Mouse (Mus musculus) liver, embryonic 13.5 days (tissue): ENCODE data around the gene Serf2. TPM values are rescaled to one million over a fixed set of nuclear protein-coding genes. Genes with fewer than 3 reads are reported as not detected.
A peak's percentile ranks its signal among the peaks of the same experiment; 100 is the strongest.
"Not testable (repeated sequence)": the region's sequence is repeated elsewhere in the genome, so short reads cannot be mapped to it uniquely, and the experiment has no call there.

Experiments used
- ATAC-seq: fragments of 200-750 bp; cut with Nextera tagmentation; 2 replicates; pipeline ENCODE4 v1.8.0; 2017; ENCODE audit warnings: low read depth, mild to moderate bottlenecking, moderate number of reproducible peaks, moderate library complexity
- DNase-seq: peaks from one replicate; pipeline ENCODE4 v3.0.0; 2022
- H3K27ac ChIP-seq: fragments of 300-500 bp; sonication (generic); 2 replicates; pipeline ENCODE4 v1.5.1; 2015; ENCODE audit warnings: moderate library complexity, mild to moderate bottlenecking, inconsistent platforms
- H3K27me3 ChIP-seq: fragments of 300-500 bp; sonication (generic); 2 replicates; pipeline ENCODE4 v1.6.1; 2015; ENCODE audit warnings: mild to moderate bottlenecking, inconsistent platforms
- H3K36me3 ChIP-seq: fragments of 300-500 bp; sonication (generic); 2 replicates; pipeline ENCODE4 v1.6.1; 2015; ENCODE audit warnings: mild to moderate bottlenecking, inconsistent platforms
- H3K4me1 ChIP-seq: fragments of 300-500 bp; sonication (generic); replicated peaks from 2 replicates; pipeline ENCODE4 v1.6.1; 2015; ENCODE audit warnings: inconsistent platforms
- H3K4me2 ChIP-seq: fragments of 300-500 bp; sonication (generic); 2 replicates; pipeline ENCODE4 v1.6.1; 2015; ENCODE audit warnings: inconsistent platforms, mild to moderate bottlenecking, moderate library complexity
- H3K4me3 ChIP-seq: fragments of 300-500 bp; sonication (generic); replicated peaks from 2 replicates; pipeline ENCODE4 v1.5.1; 2015; ENCODE audit warnings: mild to moderate bottlenecking, inconsistent platforms
- H3K9ac ChIP-seq: fragments of 300-500 bp; sonication (generic); 2 replicates; pipeline ENCODE4 v1.6.1; 2015; ENCODE audit warnings: mild to moderate bottlenecking, inconsistent platforms
- H3K9me3 ChIP-seq: fragments of 300-500 bp; sonication (generic); replicated peaks from 2 replicates; pipeline ENCODE4 v1.6.1; 2016; ENCODE audit warnings: inconsistent platforms
- WGBS: fragments of 180-500 bp; shearing (Covaris S2); methylation state at CpG from one replicate; pipeline ENCODE4 v1.1.7; 2015; ENCODE audit not compliant: insufficient replicate concordance; 5-methylcytosine and 5-hydroxymethylcytosine counted together
- polyA plus RNA-seq: library from polyadenylated mRNA; unstranded; fragments of >200 nt; fragmentation: Nextera tagmentation; extraction: Ambion mirVana; gene quantifications from 2 replicates; pipeline ENCODE4 v1.2.1, GENCODE M21; 2015

Gene Serf2
- polyA plus RNA-seq, 1 experiment from 2014 or later, result 269 TPM

DNA sequence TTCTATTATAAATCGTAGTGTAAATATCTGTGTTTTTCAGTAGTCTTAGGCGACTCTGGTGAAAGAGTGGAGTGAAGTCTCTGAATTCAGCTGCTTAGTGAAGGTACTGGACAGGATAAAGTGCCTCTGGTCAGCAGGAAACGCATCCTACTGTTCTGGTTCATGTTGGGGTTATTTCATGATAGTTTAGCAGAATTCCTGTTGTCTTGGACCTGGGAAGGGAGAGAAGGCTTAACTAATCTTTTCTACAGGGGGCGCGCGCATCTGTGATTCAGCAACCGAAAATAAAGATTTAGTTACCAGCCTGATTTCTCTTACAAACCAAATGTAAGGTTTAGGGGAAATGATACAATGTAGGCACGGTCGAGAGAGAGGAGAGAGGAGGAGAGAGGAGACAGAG is 859 bp upstream of the Serf2 start:
- Histone ChIP-seq H3K9ac (peak overlapping the region; percentile 75), H3K4me2 (peak overlapping the region; percentile 95), H3K4me1 (peaks cover 47% of the 10 kb centered on the region), H3K27ac (peak overlapping the region; percentile 88), H3K9me3 (no peaks in the 10 kb centered on the region), H3K27me3 (peaks cover under 1% of the 10 kb centered on the region; the same call in 1 of the 2 replicates), H3K36me3 (peaks cover 19% of the 10 kb centered on the region), H3K4me3 (peak overlapping the region; percentile 100)
- DNase-seq (no peak), ATAC-seq (no peak)
- WGBS, result 15% methylated on average over 9 of the region's 9 CpGs

- under 1% methylated on average over 54 of the region's 54 CpGs for WGBS
- Histone ChIP-seq H3K9me3 (no peaks in the 10 kb centered on the region), H3K27me3 (no peaks in the 10 kb centered on the region), H3K4me2 (peak overlapping the region; percentile 95), H3K27ac (peak overlapping the region; percentile 93), H3K36me3 (peaks cover 26% of the 10 kb centered on the region), H3K9ac (peak overlapping the region; percentile 100), H3K4me1 (peaks cover 52% of the 10 kb centered on the region), H3K4me3 (peak overlapping the region; percentile 100)
- DNase-seq (no peak), ATAC-seq (peak; percentile 14)
Measured at GRCm38 (mm10) chr2:121449545-121450011, 583 bp downstream of the Serf2 start.

GRCm38 (mm10) chr2:121450093-121450492 is 1.1 kb downstream of the Serf2 start:
- Histone ChIP-seq H3K4me1 (peaks cover 50% of the 10 kb centered on the region), H3K27me3 (no peaks in the 10 kb centered on the region), H3K4me3 (peak overlapping the region; percentile 100), H3K9ac (peak overlapping the region; percentile 100), H3K4me2 (peak overlapping the region; percentile 95), H3K9me3 (no peaks in the 10 kb centered on the region), H3K36me3 (peaks cover 26% of the 10 kb centered on the region), H3K27ac (peak overlapping the region; percentile 93)
- 0% methylated on average over 7 of the region's 7 CpGs for WGBS
- DNase-seq, result no peak
- ATAC-seq, result no peak

- no peak for DNase-seq
- Histone ChIP-seq H3K4me3 (no peak overlapping the region), H3K9me3 (no peaks in the 10 kb centered on the region), H3K4me2 (no peak overlapping the region), H3K36me3 (peaks cover 26% of the 10 kb centered on the region), H3K27ac (no peak overlapping the region), H3K4me1 (peaks cover 60% of the 10 kb centered on the region), H3K27me3 (no peaks in the 10 kb centered on the region), H3K9ac (no peak overlapping the region)
- no peak for ATAC-seq
- 71% methylated on average over 4 of the region's 4 CpGs for WGBS
Measured at GRCm38 (mm10) chr2:121452361-121452760, 3.4 kb downstream of the Serf2 start.

DNA sequence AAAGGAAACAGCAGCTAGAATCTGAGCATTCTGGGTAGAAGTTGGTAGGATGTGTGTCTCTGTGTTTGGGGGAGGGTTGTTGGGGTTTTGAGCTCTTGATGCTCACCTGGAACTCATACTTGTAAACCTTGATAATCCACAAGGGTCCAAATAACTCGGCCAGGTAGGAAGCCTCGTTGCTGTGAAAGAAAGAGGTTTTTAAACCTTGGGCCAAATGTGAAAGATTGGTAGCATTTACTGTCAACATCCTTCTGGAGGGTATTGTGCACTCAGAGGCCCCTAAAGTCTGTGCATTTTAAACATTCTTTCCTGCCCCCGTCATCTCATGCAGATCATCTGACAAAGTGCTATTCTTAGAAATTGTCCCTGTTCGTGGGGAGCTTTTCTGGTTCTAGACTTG is 4.0 kb downstream of the Serf2 start, which contains the start of gene Hypk:
Hypk (plus strand) TSS at position 301 of the 400 bp plus-strand sequence.
- ATAC-seq, result no peak

DNA sequence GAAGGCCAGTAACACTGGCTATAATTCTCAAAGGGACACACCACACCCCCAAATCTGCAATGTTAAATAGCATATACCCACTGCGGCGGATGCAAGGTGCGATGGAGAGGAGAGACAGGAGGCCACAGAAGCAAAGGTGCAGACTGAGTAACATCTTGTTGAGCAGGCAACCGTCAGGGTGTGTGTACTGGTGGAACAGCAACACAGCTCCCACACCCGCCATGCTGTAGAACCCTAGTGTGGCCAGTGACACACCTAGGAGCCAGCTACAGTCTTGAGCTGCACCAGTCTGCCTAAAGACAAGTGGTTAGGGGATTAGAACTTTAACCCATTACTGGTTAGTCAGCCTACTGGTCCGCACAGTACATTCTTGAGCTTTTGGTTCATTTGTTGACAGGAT is 4.9 kb downstream of the Serf2 start:
- 85% methylated on average over 6 of the region's 6 CpGs for WGBS
- Histone ChIP-seq H3K9ac (no peak overlapping the region; the same call in 1 of the 2 replicates), H3K4me2 (no peak overlapping the region), H3K36me3 (peaks cover 36% of the 10 kb centered on the region), H3K9me3 (no peaks in the 10 kb centered on the region), H3K4me1 (peaks cover 62% of the 10 kb centered on the region), H3K4me3 (no peak overlapping the region), H3K27me3 (no peaks in the 10 kb centered on the region), H3K27ac (no peak overlapping the region)
- DNase-seq, result no peak
- no peak for ATAC-seq

More for the DNA sequence above, 4.0 kb downstream of the Serf2 start, which contains the start of gene Hypk:
- 57% methylated on average over 4 of the region's 4 CpGs for WGBS
- Histone ChIP-seq H3K4me1 (peaks cover 60% of the 10 kb centered on the region), H3K4me2 (no peak within 1 kb of the TSS), H3K9me3 (no peaks in the 10 kb centered on the region), H3K36me3 (peaks cover 27% of the 10 kb centered on the region), H3K9ac (no peak within 1 kb of the TSS; the same call in 1 of the 2 replicates), H3K27me3 (no peaks in the 10 kb centered on the region), H3K4me3 (no peak within 1 kb of the TSS), H3K27ac (no peak within 1 kb of the TSS)
- no peak for DNase-seq

GRCm38 (mm10) chr2:121455534-121455933 is 6.5 kb downstream of the Serf2 start:
- Histone ChIP-seq H3K9me3 (no peaks in the 10 kb centered on the region), H3K4me2 (no peak overlapping the region), H3K4me1 (peaks cover 56% of the 10 kb centered on the region), H3K27ac (0 out of 2 replicates have a peak overlapping the region, but pooled peaks have one; percentile 24), H3K4me3 (no peak overlapping the region), H3K9ac (no peak overlapping the region), H3K27me3 (no peaks in the 10 kb centered on the region), H3K36me3 (peaks cover 47% of the 10 kb centered on the region)
- DNase-seq, result no peak
- no peak for ATAC-seq
- WGBS, result 73% methylated on average over 5 of the region's 5 CpGs

GRCm38 (mm10) chr2:121456692-121457642 is 8.0 kb downstream of the Serf2 start, which contains the start of gene Serinc4:
Gene Serinc4 (minus strand): TSS chr2:121456781.
- Histone ChIP-seq H3K4me1 (peaks cover 46% of the 10 kb centered on the region), H3K4me2 (peak within 1 kb of the TSS; percentile 74), H3K27ac (peak within 1 kb of the TSS; percentile 89), H3K9ac (peak within 1 kb of the TSS; percentile 81), H3K36me3 (peaks cover 45% of the 10 kb centered on the region), H3K4me3 (peak within 1 kb of the TSS; percentile 76), H3K9me3 (no peaks in the 10 kb centered on the region), H3K27me3 (no peaks in the 10 kb centered on the region)
- ATAC-seq (peak; percentile 95), DNase-seq (peak; percentile 87)
- 2% methylated on average over 41 of the region's 41 CpGs for WGBS

DNA sequence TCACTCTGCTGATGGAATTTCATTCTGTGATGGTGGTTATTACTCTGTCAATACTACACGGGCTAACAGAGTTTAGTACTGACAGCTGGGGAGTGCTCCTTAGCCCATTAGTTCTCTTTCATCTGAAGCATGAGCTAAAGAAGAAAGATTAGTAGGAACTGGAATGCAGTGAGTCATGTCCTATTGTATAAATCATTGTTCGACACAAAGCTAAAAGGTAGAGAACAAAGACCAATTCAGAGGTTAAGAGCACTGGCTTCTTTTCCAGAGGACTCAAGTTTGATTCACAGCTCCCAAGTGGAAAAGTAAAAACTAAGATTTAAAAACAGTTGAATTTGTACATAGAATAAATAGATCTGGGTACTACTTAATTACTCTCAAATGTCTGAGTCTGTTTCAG is 11.1 kb downstream of the Serf2 start:
- no peaks in the 10 kb centered on the region for H3K9me3 ChIP-seq
- ATAC-seq, result no peak
- WGBS, result 71% methylated on average over 2 of the region's 2 CpGs
- peaks cover 27% of the 10 kb centered on the region for H3K36me3 ChIP-seq
- DNase-seq, result no peak
- no peak overlapping the region for H3K4me2 ChIP-seq
- no peak overlapping the region for H3K9ac ChIP-seq
- no peak overlapping the region for H3K27ac ChIP-seq
- peaks cover 28% of the 10 kb centered on the region for H3K4me1 ChIP-seq
- no peaks in the 10 kb centered on the region for H3K27me3 ChIP-seq
- no peak overlapping the region for H3K4me3 ChIP-seq

GRCm38 (mm10) chr2:121468982-121469381 is 20.0 kb downstream of the Serf2 start:
- not testable (repeated sequence) for H3K27ac ChIP-seq, H3K9ac ChIP-seq, H3K4me1 ChIP-seq, H3K9me3 ChIP-seq, H3K4me2 ChIP-seq, H3K36me3 ChIP-seq, ATAC-seq, DNase-seq, H3K27me3 ChIP-seq, H3K4me3 ChIP-seq
- 62% methylated on average over 2 of the region's 6 CpGs for WGBS

GRCm38 (mm10) chr2:121472783-121473182 is 23.8 kb downstream of the Serf2 start:
- H3K9ac ChIP-seq, H3K9me3 ChIP-seq, H3K27ac ChIP-seq, ATAC-seq, H3K27me3 ChIP-seq, DNase-seq: not testable (repeated sequence)
- H3K4me2 ChIP-seq, result peak overlapping the region; percentile 85
- peak overlapping the region; percentile 75; the same call in 1 of the 2 replicates for H3K4me3 ChIP-seq
- peaks cover 11% of the 10 kb centered on the region; the same call in 1 of the 2 replicates for H3K36me3 ChIP-seq
- 89% methylated on average over 3 of the region's 3 CpGs for WGBS
- H3K4me1 ChIP-seq, result peaks cover 15% of the 10 kb centered on the region
